22 mouse cellular contexts compared by ENCODE assay signal in genomic region chr3:65608385-65608784, GRCm38 (mm10). TPM values are rescaled to one million over a fixed set of nuclear protein-coding genes. Genes with fewer than 3 reads are reported as not detected.
DNase-seq lines count a peak whose midpoint lies in the region; ATAC-seq and TF ChIP-seq lines count a peak whose summit lies in the region.
"Had no signal": no experiment of that assay in that cellular context is flagged by ENCODE, and none has a peak within 500 bp of the region (broad histone marks: within the 10 kb centered on the region; RNA-seq: fewer than 3 reads in every experiment).

No protein-coding gene starts in this region.

- DNase-seq in heart, embryonic 10.5 days (ENCODE audit: low spot score), result no peak
- no peak for DNase-seq in heart, postnatal 14 days
- peak; percentile 8 for DNase-seq in kidney, postnatal 14 days
- peak; percentile 9 for DNase-seq in midbrain, postnatal 0 days (ENCODE audit: low spot score)
- DNase-seq in midbrain, embryonic 10.5 days (ENCODE audit: low spot score), result no peak
- no peak for DNase-seq in left cerebral cortex, adult 8-10 months (ENCODE audit: low spot score in 2 of 2)
- DNase-seq: adrenal gland, postnatal 25 days; cerebellum, adult 11-12 months; gastrocnemius, postnatal 10 days; kidney, adult 8-10 months; right cerebral cortex, postnatal 14 days; spleen, adult 18-20 months had no signal

- peak overlapping the region; percentile 49 for H3K27ac ChIP-seq in heart, embryonic 10.5 days
- no peak overlapping the region for H3K27ac ChIP-seq in kidney, embryonic 16.5 days (ENCODE audit: low read length)
- no peak overlapping the region for H3K27ac ChIP-seq in midbrain, postnatal 0 days (ENCODE audit: low read depth, low read length)
- no peak overlapping the region for H3K27ac ChIP-seq in midbrain, embryonic 10.5 days (replicated peaks)
- peak overlapping the region; percentile 48; the same call in 1 of the 2 replicates for H3K27ac ChIP-seq in stomach, embryonic 15.5 days
- H3K27ac ChIP-seq: forebrain, embryonic 13.5 days; limb, embryonic 12.5 days; liver, embryonic 12.5 days; midbrain, embryonic 13.5 days had no signal

- intact Hi-C loops in heart, postnatal 14 days (cut with DNase I), result no loop called here

- no peaks in the 10 kb centered on the region for H3K27me3 ChIP-seq in heart, embryonic 10.5 days (ENCODE audit: insufficient read depth, poor library complexity, severe bottlenecking)
- no peaks in the 10 kb centered on the region for H3K27me3 ChIP-seq in kidney, embryonic 16.5 days (ENCODE audit: insufficient read depth, low read length)
- no peaks in the 10 kb centered on the region for H3K27me3 ChIP-seq in midbrain, postnatal 0 days (ENCODE audit: insufficient read depth, low read length)
- H3K27me3 ChIP-seq in midbrain, embryonic 10.5 days (ENCODE audit: low read depth, poor library complexity, severe bottlenecking), result no peaks in the 10 kb centered on the region
- H3K27me3 ChIP-seq in stomach, embryonic 15.5 days (replicated peaks), result no peaks in the 10 kb centered on the region
- H3K27me3 ChIP-seq: CH12.LX; forebrain, embryonic 13.5 days; limb, embryonic 12.5 days; liver, embryonic 12.5 days; midbrain, embryonic 13.5 days had no signal

- no peak overlapping the region for H3K9ac ChIP-seq in kidney, embryonic 16.5 days (replicated peaks; ENCODE audit: low read length)
- H3K9ac ChIP-seq in midbrain, postnatal 0 days (replicated peaks; ENCODE audit: low read length, poor library complexity, severe bottlenecking), result no peak overlapping the region
- no peak overlapping the region for H3K9ac ChIP-seq in stomach, embryonic 15.5 days
- H3K9ac ChIP-seq: forebrain, embryonic 13.5 days; limb, embryonic 12.5 days; liver, embryonic 12.5 days; midbrain, embryonic 13.5 days had no signal

- no peak overlapping the region for H3K4me3 ChIP-seq in heart, embryonic 10.5 days
- H3K4me3 ChIP-seq in kidney, embryonic 16.5 days (ENCODE audit: low read length), result no peak overlapping the region
- no peak overlapping the region for H3K4me3 ChIP-seq in midbrain, postnatal 0 days (ENCODE audit: low read depth, low read length)
- H3K4me3 ChIP-seq in midbrain, embryonic 10.5 days, result no peak overlapping the region
- no peak overlapping the region for H3K4me3 ChIP-seq in stomach, embryonic 15.5 days (replicated peaks)
- H3K4me3 ChIP-seq: erythroblast, embryonic 14.5 days; forebrain, embryonic 13.5 days; limb, embryonic 12.5 days; liver, embryonic 12.5 days; midbrain, embryonic 13.5 days; myocyte had no signal

- H3K9me3 ChIP-seq in heart, embryonic 10.5 days, result no peaks in the 10 kb centered on the region
- H3K9me3 ChIP-seq in kidney, embryonic 16.5 days (ENCODE audit: low read length), result no peaks in the 10 kb centered on the region
- no peaks in the 10 kb centered on the region for H3K9me3 ChIP-seq in midbrain, postnatal 0 days (ENCODE audit: low read length)
- no peaks in the 10 kb centered on the region for H3K9me3 ChIP-seq in midbrain, embryonic 10.5 days (replicated peaks)
- no peaks in the 10 kb centered on the region for H3K9me3 ChIP-seq in stomach, embryonic 15.5 days
- H3K9me3 ChIP-seq: forebrain, embryonic 13.5 days; limb, embryonic 12.5 days; liver, embryonic 12.5 days had no signal

- H3K4me1 ChIP-seq in heart, embryonic 10.5 days, result peaks cover 22% of the 10 kb centered on the region
- H3K4me1 ChIP-seq in kidney, embryonic 16.5 days (ENCODE audit: insufficient read depth, low read length), result no peaks in the 10 kb centered on the region
- no peaks in the 10 kb centered on the region for H3K4me1 ChIP-seq in midbrain, postnatal 0 days (ENCODE audit: insufficient read depth, low read length)
- H3K4me1 ChIP-seq in midbrain, embryonic 10.5 days, result peaks cover 11% of the 10 kb centered on the region
- no peaks in the 10 kb centered on the region for H3K4me1 ChIP-seq in stomach, embryonic 15.5 days
- H3K4me1 ChIP-seq: liver, embryonic 12.5 days had no signal

- 38% methylated on average over 5 of the region's 5 CpGs for WGBS in heart, embryonic 10.5 days
- 57% methylated on average over 5 of the region's 5 CpGs for WGBS in kidney, embryonic 16.5 days
- 61% methylated on average over 5 of the region's 5 CpGs for WGBS in midbrain, postnatal 0 days
- 74% methylated on average over 5 of the region's 5 CpGs for whole genome bisulfite sequencing in midbrain, embryonic 10.5 days
- WGBS in stomach, embryonic 15.5 days, result 28% methylated on average over 5 of the region's 5 CpGs

- no peak for TF ChIP-seq CTCF in midbrain, postnatal 0 days (IDR thresholded peaks at IDR 0.05)

- H3K36me3 ChIP-seq in heart, embryonic 10.5 days, result no peaks in the 10 kb centered on the region
- H3K36me3 ChIP-seq in kidney, embryonic 16.5 days (ENCODE audit: insufficient read depth, low read length), result no peaks in the 10 kb centered on the region
- H3K36me3 ChIP-seq in midbrain, postnatal 0 days (ENCODE audit: insufficient read depth, low read length), result no peaks in the 10 kb centered on the region
- H3K36me3 ChIP-seq in midbrain, embryonic 10.5 days, result no peaks in the 10 kb centered on the region
- no peaks in the 10 kb centered on the region for H3K36me3 ChIP-seq in stomach, embryonic 15.5 days
- H3K36me3 ChIP-seq: limb, embryonic 12.5 days; liver, embryonic 12.5 days; midbrain, embryonic 13.5 days had no signal

- ATAC-seq in kidney, embryonic 16.5 days (ENCODE audit: low FRiP score, low TSS enrichment), result no peak
- no peak for ATAC-seq in midbrain, postnatal 0 days (ENCODE audit: low FRiP score)
- ATAC-seq in stomach, embryonic 15.5 days (ENCODE audit: insufficient read depth, low FRiP score, low read depth), result peak; percentile 72; the same call in 1 of the 2 replicates
- ATAC-seq: forebrain, embryonic 13.5 days; hindbrain, embryonic 16.5 days; liver, embryonic 12.5 days; midbrain, embryonic 13.5 days had no signal

- H3K4me2 ChIP-seq in kidney, embryonic 16.5 days (replicated peaks; ENCODE audit: low read depth, low read length), result no peak overlapping the region
- no peak overlapping the region for H3K4me2 ChIP-seq in midbrain, postnatal 0 days (ENCODE audit: low read depth, low read length, poor library complexity, severe bottlenecking)
- no peak overlapping the region for H3K4me2 ChIP-seq in stomach, embryonic 15.5 days
- H3K4me2 ChIP-seq: forebrain, embryonic 13.5 days; limb, embryonic 12.5 days; liver, embryonic 12.5 days; midbrain, embryonic 13.5 days had no signal

RNA-seq across cellular contexts. Expression of gene Lekr1, which starts 57.6 kb away (rescaled TPM):
- 4.0 and 5.3 TPM in 2 replicates for polyA plus RNA-seq in heart, embryonic 10.5 days (2016; fragmentation: Nextera tagmentation; extraction: Ambion mirVana)
- 1 to 10 TPM; 3.1 to 3.3 TPM for total RNA-seq in heart, postnatal 14 days (2021)
- 7.0 and 7.7 TPM in 2 replicates for polyA plus RNA-seq in kidney, embryonic 16.5 days (2015; fragmentation: Nextera tagmentation; extraction: Ambion mirVana)
- 2.2 and 5.9 TPM in 2 replicates for total RNA-seq in midbrain, postnatal 0 days (2014; rRNA removed)
- polyA plus RNA-seq in midbrain, postnatal 0 days (2015; fragmentation: Nextera tagmentation; extraction: Ambion mirVana), result 4.1 and 5.0 TPM in 2 replicates
- 3.6 and 4.8 TPM in 2 replicates for polyA plus RNA-seq in midbrain, embryonic 10.5 days (2016; fragmentation: Nextera tagmentation; extraction: Ambion mirVana)
- 7.3 and 7.6 TPM in 2 replicates for polyA plus RNA-seq in stomach, embryonic 15.5 days (2015; fragmentation: Nextera tagmentation; extraction: Ambion mirVana)
- 10 to 100 TPM in 1 of 4 experiments, 1 to 10 TPM in 3; 6.0 to 11.4 (median 7.0) TPM for total RNA-seq in left cerebral cortex, adult 8-10 months (2022)
- polyA plus RNA-seq: erythroblast, embryonic 14.5 days had no signal

Comparison
In these comparisons a context has a peak if more than half of its experiments do, and no peak if none do; other contexts are left out.
1. DNase-seq: peak in kidney, postnatal 14 days (single experiment) and midbrain, postnatal 0 days (single experiment); none in heart, embryonic 10.5 days (single experiment), heart, postnatal 14 days (0 of 2), midbrain, embryonic 10.5 days (single experiment) and left cerebral cortex, adult 8-10 months (0 of 2).
2. H3K27ac ChIP-seq: peak in heart, embryonic 10.5 days (single experiment) and stomach, embryonic 15.5 days (single experiment); none in kidney, embryonic 16.5 days (single experiment), midbrain, postnatal 0 days (single experiment) and midbrain, embryonic 10.5 days (single experiment).